Mouse (Mus musculus) bone marrow, adult 2 months (tissue): ENCODE data around the gene Folr2.

Experiments
- CTCF ChIP-seq: fragments of 200-500 bp; IDR thresholded peaks from 2 replicates; pipeline ENCODE4 v1.5.1; 2011; ENCODE audit warnings: low read length, control low read depth; ENCODE audit not compliant: control insufficient read depth, insufficient read depth
- POLR2A ChIP-seq: fragments of 200-500 bp; IDR thresholded peaks from 2 replicates; pipeline ENCODE4 v1.6.1; 2011; ENCODE audit warnings: low read depth, mild to moderate bottlenecking, control low read depth, low read length, borderline replicate concordance; ENCODE audit not compliant: control insufficient read depth

DNA sequence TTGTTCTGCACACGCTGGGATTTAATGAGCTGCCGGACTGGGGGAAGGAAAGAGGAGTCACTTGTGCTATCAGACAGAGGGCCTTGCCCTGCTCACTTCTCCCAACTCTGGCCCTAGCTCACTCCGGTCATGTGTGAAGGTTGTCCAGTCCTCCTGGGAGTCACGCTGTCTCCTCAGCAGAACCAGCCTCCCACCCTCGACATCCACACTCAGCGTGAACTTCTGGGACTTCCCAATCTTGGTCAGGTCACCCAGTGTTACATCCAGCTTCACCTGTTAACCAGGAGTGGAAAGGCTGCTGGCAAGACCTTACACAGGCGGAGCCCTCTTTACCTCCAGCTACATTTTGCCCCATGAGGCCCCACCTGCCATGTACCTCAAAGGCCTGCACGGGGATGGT lies 25.6 kb downstream of the Folr2 start:
- TF ChIP-seq POLR2A (no peak), CTCF (no peak)
